Mouse (Mus musculus): ENCODE data around the gene Selenos. TPM values are rescaled to one million over a fixed set of nuclear protein-coding genes. Genes with fewer than 3 reads are reported as not detected.
"Not testable (repeated sequence)": the region's sequence is repeated elsewhere in the genome, so short reads cannot be mapped to it uniquely, and the experiment has no call there.

Selenos gene
- 10 to 100 TPM; 52.9 to 61.0 (median 54.6) TPM for total RNA-seq (2022)

- peak; percentile 95 to 96 for DNase-seq (ENCODE audit: low spot score in 2 of 2)
Observed at GRCm38 (mm10) chr7:66079364-66080230, at the start of gene Selenos. Gene Selenos (plus strand): TSS chr7:66079649.

- no peak for DNase-seq (ENCODE audit: low spot score in 2 of 2)
Observed at GRCm38 (mm10) chr7:66036809-66037208, 42.6 kb upstream of the Selenos start.

- DNase-seq (ENCODE audit: low spot score in 2 of 2) = no peak
Observed at GRCm38 (mm10) chr7:66038261-66038660, 41.2 kb upstream of the Selenos start.

- no peak for DNase-seq (ENCODE audit: low spot score in 2 of 2)
Observed at GRCm38 (mm10) chr7:66038730-66039129, 40.7 kb upstream of the Selenos start.

GRCm38 (mm10) chr7:66040026-66040814 is 39.2 kb upstream of the Selenos start:
- no peak for DNase-seq (ENCODE audit: low spot score in 2 of 2)

- DNase-seq (ENCODE audit: low spot score in 2 of 2) = no peak
Observed at GRCm38 (mm10) chr7:66043552-66044459, 35.6 kb upstream of the Selenos start, which contains the start of gene Gm45213. Gene Gm45213 (plus strand): TSS chr7:66043602.

- no peak for DNase-seq (ENCODE audit: low spot score in 2 of 2)
Observed at GRCm38 (mm10) chr7:66044617-66045016, 34.8 kb upstream of the Selenos start.

- no peak for DNase-seq (ENCODE audit: low spot score in 2 of 2)
Observed at GRCm38 (mm10) chr7:66046921-66047918, 32.2 kb upstream of the Selenos start.

GRCm38 (mm10) chr7:66047975-66048374 is 31.5 kb upstream of the Selenos start:
- no peak for DNase-seq (ENCODE audit: low spot score in 2 of 2)

GRCm38 (mm10) chr7:66048446-66049230 is 30.8 kb upstream of the Selenos start:
- DNase-seq (ENCODE audit: low spot score in 2 of 2) = no peak

- no peak for DNase-seq (ENCODE audit: low spot score in 2 of 2)
Observed at GRCm38 (mm10) chr7:66053946-66054483, 25.4 kb upstream of the Selenos start.

GRCm38 (mm10) chr7:66055356-66055755 is 24.1 kb upstream of the Selenos start:
- not testable (repeated sequence) for DNase-seq (ENCODE audit: low spot score in 2 of 2)

GRCm38 (mm10) chr7:66058703-66059102 is 20.7 kb upstream of the Selenos start, which contains the start of gene Snrpa1:
Gene Snrpa1 (plus strand): TSS chr7:66059003.
- DNase-seq (ENCODE audit: low spot score in 2 of 2) = no peak

- DNase-seq (ENCODE audit: low spot score in 2 of 2) = peak; percentile 70 to 81
Observed at GRCm38 (mm10) chr7:66060066-66060956, 19.1 kb upstream of the Selenos start.

GRCm38 (mm10) chr7:66061057-66061456 is 18.4 kb upstream of the Selenos start:
- no peak for DNase-seq (ENCODE audit: low spot score in 2 of 2)

- peak in 1 of 2 experiments; percentile 32 for DNase-seq (ENCODE audit: low spot score in 2 of 2)
Observed at GRCm38 (mm10) chr7:66076411-66076810, 3.0 kb upstream of the Selenos start.

GRCm38 (mm10) chr7:66080231-66080613 is 773 bp downstream of the Selenos start:
- DNase-seq (ENCODE audit: low spot score in 2 of 2) = no peak

GRCm38 (mm10) chr7:66083757-66084156 is 4.3 kb downstream of the Selenos start:
- no peak for DNase-seq (ENCODE audit: low spot score in 2 of 2)

Data from layer of hippocampus, adult 8-10 months (tissue).